Mouse (Mus musculus) left cerebral cortex, postnatal 14 days (tissue): ENCODE results near the gene Gm9913. TPM values are rescaled to one million over a fixed set of nuclear protein-coding genes. Genes with fewer than 3 reads are reported as not detected.
A peak's percentile ranks its signal among the peaks of the same experiment; 100 is the strongest.

ENCODE experiments used
- DNase-seq, 2 experiments: peaks; one replicate each; pipeline ENCODE4 v3.0.0; 2021 to 2022; ENCODE audit warnings: low spot score in 2 of 2, mixed read lengths in 1 of 2
- intact Hi-C: fragments of 180-260 bp; cut with DNase I; formaldehyde crosslinking; loops from one replicate; pipeline ENCODE4 v1.15.1; 2025
- total RNA-seq, 2 experiments: library from RNA; stranded (reverse); gene quantifications; 2 replicates each; pipeline ENCODE4 v1.2.3; 2021

The Gm9913 gene
- total RNA-seq, 2 experiments from 2014 or later = 0.27 TPM; not detected in 1

DNA sequence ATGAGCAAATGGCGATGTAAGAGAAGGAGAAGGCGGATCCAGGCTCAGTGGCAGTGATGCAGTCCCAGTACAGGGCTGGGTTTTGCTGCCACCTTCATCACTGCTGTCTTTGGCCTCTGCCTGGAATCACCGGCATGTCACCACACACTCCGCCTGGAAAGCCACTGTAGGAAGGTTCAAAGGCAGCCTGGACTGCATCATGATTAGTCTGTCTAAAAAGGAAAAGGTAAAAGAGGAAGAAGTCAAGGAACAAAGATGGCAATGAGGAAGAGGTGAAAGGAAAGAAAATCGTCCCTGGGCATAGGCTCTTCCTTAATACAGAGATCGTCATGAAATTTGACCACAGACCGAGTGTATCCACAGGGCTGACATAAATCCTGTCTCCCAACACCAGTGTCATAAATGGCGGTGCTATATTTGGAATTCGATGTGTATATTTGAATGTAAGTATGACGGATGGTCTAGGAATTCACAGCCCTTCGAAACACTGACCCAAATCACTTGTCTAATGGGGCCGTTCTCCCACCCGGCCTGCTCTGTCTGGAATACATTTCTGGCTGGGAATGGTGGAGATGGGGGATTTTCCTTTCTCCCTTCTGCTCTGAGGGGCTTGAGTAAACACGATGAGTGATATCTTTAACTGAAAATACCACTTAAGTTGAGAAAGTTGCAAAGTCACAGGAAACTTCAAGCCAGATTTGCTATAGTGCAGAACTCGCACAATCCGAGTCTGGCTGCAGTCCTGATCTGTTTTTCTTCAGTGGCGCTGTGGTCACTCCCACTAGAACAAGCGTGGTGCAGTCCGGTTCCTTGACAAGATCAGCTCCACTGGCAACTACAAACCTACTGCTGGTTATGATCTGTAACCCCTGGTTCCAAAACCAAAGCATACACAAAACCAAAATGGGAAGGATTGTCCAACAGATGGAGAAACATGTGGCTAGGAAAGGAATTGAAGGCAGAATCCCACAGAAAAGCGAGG, 9.8 kb upstream of the Gm9913 start:
- no peak for DNase-seq
- intact Hi-C loops = no loop called here

DNA sequence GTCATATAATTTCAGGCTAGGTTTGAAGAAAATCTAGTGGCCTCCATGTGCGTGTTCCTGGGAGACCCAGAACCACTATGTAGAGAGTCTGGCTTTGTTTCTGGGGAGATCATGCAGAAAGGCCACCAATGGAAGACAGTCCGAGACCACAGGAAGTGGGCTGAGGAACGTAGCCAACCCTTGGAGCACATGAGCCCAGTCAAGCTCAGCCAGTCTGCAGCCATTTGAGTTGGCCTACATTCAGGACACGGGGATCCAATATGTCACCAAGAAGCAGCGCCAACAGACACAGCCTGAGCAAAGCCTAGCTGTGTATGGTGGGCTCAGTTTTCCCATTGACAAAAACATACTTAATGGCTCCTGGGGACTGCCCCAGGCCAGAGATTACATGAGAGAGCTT, 8.2 kb upstream of the Gm9913 start:
- DNase-seq = no peak
- intact Hi-C loops = no loop called here

DNA sequence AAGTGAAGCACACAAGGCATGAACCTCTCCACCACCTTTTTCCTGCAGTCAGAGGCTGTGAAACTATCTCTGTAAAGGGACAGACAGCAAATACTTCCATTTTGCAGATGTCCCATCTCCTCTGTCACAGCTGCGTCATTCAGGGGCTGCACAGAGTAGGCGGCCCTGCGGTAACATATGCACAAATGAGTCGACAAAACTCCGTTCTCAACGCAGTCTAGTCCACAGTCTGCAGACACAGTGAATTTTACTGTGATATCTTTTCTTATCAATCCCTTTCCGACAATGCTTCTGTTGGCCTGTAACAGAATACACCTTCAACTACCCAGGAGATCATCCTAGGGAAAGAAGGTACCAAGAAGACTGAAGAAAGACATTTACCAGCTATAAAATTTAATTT, 6.7 kb upstream of the Gm9913 start:
- intact Hi-C loops = no loop called here
- DNase-seq = no peak

DNA sequence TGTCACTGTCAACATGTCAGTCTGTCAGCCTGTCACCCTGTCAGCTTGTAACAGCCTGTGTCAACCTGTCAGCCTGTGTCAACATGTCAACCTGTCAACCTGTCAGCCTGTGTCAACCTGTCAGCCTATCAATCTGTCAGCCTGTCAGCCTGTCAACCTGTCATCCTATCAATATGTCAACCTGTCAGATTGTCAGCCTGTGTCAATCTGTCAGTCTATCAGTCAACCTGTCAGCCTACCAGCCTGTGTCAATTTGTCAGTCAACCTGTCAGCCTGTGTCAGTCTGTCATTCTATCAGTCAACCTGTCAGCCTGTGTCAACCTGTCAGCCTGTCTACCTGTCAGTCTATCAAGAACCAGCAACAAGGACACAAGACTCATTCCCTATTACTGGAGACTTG, 3.4 kb upstream of the Gm9913 start:
- intact Hi-C loops = no loop called here

DNA sequence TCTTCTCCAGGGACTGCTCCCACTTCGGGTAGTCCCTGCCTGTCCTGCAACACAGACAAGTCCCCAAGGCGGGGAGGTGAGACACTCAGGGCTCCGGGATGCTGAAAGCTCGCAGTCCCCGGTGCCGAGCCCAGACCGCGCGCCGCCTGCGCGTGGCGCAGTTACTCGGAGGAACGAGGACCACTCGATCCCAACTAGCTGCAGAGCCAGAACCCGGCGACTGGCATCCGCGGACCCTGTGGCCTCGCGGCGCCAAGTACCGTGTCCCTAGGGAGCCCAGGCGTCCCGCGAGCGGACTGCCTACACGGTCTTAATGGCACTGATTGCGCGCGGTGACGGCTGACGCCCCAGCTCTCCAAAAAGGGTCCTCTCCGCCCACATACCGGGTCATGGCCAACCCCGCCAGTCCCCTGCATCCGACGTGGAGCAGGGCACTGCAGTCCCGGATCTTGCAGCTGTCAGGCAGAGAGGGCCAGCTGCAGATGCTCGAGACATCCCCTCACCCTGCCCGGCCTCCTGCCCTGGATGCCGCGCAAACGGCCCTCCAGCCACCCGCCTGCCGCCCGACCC, 942 bp downstream of the Gm9913 start:
- DNase-seq = peak; percentile 50 to 62
- intact Hi-C loops = loop anchor here (5.0 kb wide), 1 partner anchor 96 kb away; no protein-coding TSS in a partner anchor

More for the DNA sequence above, 3.4 kb upstream of the Gm9913 start:
- DNase-seq = no peak

DNA sequence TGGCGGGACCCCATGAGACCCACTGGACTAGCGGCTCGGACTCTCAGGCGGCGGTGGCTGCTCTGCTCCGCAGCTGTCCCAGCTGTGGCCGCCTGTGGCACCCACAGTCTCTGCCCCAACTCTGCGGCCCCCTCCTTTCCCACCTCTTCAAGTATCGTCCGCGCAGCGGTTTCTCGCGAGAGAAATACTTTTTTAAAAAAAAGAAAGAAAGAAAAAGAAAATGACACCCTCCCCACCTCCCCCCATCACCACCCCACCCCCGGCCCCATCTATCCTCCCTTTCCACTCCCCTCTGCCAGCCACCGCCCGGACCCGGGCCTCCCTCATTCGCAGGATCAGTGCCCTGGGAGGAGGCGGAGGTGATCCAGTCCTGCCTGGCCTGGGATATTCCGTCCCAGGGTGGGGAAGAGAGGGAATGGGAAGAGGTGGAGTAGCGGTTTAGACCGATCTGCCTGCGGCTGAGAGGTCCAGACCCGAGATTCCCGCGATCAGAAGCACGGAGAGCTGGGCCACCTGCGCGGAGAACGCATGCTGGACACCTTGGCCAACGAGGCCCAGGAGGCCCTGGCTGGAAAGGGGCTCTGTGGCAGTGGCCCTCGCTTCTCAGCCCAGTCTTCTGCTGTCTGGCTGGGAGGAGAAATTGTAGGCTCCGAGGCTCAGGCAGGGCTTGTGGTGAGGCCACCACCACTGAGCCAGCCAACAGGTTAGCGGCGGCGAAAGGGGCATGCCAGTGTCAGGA, 1.6 kb downstream of the Gm9913 start:
- peak; percentile 49 to 60 for DNase-seq
- intact Hi-C loops = loop anchor here (5.0 kb wide), 1 partner anchor 96 kb away; no protein-coding TSS in a partner anchor

DNA sequence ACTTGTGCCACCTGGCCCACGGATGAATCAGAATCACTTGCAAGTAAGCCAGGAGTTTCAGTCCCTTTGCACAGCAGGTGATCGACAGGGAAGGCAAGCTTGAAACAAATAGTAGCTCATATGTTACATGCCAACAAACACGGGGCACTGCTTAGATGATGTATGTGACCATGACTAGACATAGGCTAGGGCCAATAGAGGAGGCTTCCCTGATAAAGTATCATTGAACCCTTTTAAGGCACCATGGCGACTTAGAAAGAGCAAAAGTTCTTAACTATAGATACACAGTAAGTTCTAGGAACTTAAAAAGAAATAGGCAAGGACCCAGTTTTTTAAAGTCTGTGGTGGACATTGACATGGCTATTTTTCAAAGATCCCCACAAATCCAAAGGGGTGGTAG, 3.0 kb downstream of the Gm9913 start, which contains the start of gene Fbn1:
TSS of gene Fbn1 (minus strand) at position 101 of the 400 bp plus-strand sequence.
- intact Hi-C loops = loop anchor here (5.0 kb wide), 1 partner anchor 94 kb away; no protein-coding TSS in a partner anchor
- DNase-seq = no peak

DNA sequence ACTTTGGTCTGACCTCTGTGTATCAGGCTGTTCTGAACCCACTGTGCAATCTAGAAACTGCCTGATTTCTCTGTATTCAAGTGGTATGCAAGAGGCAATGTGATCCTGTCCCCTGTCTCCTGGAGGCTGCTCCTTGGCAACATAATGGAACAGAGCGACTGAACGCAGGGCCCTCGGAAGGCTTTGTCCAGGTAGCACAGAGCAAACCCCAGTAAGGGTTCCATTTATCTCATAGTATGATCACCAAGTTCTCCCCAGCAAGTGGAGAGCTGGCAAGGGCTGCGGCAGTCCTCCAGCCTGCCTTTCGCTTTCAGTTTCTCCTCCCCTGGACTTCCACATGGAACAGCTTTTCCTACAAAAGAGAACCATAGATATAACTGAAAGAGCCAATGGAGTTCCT, 3.5 kb downstream of the Gm9913 start:
- intact Hi-C loops = loop anchor here (5.0 kb wide), 1 partner anchor 94 kb away; no protein-coding TSS in a partner anchor
- no peak for DNase-seq

DNA sequence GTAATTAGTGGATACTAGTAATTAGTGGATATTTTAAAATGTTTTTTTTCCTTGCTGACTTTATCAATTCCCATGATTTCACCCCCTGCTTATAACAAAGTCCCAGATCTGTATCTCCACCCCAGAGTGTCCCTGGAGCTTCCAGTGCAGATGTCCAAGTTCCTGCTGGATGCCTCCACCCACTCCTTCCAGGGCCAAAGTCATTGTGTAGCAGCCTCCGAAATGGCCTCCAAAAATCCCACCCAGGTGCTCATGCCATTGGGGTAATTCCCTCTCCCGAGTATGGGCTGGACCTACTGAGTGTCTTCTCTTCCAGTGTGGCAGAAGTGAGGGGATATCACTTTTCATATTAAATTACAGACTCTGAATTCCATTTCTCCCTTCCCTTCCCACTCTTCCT, 5.9 kb downstream of the Gm9913 start:
- intact Hi-C loops = no loop called here

DNA sequence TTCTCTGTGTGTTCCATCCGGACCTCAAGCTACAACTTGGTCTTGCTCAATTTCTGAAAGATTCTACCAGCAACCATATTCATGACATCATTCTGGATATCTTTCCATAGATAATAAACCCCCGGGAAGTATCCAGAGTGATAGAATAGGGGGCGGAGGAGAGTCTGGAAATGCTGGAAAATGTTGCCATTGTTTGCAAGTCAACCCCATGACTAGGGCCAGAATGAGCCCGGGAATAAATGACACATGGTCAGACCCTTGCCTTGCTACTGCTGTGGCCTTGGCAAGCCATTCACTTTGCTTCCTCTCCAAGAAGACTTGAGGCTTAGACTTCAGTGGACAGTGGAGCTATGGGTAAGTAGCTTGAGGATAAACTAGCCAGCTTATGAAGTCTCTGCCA, 7.0 kb downstream of the Gm9913 start:
- intact Hi-C loops = no loop called here
- no peak for DNase-seq

More for the DNA sequence above, 5.9 kb downstream of the Gm9913 start:
- no peak for DNase-seq

DNA sequence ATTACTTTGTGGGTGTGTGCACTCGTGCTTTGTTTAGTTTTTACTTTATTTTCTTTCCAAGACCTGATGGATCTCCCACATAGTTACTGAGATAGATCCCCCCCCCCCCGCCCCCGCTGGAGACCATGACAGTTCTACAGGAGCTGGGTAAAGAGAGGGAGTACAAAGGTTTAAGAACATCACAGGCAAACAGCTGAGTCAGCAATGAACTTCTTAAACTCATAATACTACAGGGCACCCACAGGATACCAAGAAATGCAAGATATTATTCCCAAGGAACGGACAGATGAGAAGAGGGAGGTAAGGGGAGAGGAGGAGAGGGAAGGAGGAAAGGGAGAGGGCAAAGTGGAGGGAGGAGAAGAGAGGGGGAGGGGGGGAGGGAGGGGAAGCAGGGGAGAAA, 7.7 kb downstream of the Gm9913 start:
- intact Hi-C loops = no loop called here
- no peak for DNase-seq

DNA sequence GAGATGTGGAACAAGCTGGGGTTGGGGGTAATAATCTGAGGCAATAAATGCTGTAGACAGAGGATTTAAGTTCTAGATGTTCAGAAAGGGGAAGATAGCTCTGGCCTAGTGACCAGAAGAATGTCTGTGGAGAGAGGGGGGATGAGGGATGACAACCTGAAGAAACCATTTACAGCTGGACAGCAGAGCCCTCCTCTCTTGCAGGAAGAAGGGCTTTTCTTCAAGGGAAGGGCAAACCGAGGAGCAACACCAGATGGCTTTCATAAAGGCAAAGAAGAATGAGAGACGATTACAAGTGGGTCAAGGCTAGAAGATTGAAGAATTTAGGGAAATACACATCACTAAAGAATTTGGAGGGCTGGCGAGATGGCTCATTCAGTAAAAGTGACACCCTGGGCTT, 9.5 kb downstream of the Gm9913 start:
- intact Hi-C loops = no loop called here

DNA sequence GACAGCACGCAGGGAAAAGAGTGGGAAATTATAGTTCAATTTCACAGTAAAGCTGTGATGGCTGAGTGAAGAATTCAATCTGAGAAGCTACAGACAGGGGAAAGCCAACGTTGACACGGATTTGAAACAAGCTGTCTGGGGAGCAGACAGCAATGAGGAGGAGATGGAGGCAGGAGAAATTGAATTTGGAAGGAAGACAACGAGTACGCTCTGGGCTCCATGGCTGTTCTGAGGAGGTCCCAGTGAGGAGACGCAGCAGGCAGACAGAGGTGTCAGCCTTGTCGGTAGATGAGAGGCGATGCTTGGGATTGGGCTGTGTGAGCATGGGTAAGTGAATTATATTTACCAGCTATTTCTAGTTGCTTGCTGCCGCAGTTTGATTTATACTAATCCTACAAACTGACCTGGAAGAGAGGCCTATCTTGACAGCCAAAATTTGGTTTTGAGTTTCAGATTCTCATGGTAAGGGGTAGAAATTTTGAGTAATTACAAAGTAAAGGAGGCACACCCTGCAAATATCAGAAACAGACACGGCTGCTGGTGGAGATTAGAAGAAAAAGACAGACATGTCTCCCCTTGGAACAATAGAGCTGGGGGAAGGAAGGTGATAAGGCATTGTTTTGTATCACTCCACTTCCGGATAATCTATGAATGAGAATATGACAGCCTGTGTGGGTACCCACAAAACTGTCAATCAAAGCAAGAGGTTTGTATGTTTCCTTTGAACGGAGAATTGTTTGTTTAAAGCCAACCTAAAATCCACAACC, 10.6 kb downstream of the Gm9913 start:
- intact Hi-C loops = no loop called here
- peak in 1 of 2 experiments; percentile 10 for DNase-seq

More for the DNA sequence above, 9.5 kb downstream of the Gm9913 start:
- DNase-seq = no peak

DNA sequence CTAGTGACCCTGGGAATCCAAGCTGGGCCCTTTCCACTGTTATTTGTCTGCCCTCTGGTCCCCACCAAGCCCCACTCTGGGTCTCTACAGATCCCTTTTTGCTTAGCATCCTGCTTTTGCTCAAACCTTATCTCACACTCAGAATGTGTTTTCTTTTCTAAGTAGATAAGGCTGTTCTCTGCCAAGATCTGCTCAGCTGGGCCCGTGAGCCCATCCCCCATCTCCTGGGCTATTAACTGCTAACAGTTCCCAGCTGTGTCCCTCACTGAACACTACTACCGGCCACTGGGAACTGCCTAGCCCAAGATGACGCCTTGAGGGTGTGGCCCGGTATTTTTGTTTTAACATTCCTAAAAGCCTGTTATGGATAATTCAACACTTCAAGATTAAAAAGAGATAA, 11.7 kb downstream of the Gm9913 start:
- intact Hi-C loops = no loop called here
- no peak for DNase-seq

DNA sequence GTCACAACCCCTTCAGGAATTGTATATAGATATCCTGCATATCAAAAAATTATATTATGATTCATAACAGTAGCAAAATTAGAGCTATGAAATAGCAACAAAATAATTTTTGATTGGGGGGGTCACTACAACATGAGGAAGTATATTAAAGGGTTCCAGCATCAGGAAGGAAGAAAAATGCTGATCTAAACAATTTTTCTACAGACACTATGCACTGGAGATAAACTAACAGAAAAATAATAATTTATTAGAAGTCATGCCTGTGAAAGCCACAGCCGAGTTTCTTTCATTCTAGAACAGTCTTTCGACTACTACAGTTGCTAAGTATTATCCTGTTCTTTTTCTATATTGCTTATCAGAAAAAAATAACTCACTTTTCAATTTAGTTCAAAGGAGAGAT, 20.6 kb downstream of the Gm9913 start:
- DNase-seq = no peak
- intact Hi-C loops = no loop called here

DNA sequence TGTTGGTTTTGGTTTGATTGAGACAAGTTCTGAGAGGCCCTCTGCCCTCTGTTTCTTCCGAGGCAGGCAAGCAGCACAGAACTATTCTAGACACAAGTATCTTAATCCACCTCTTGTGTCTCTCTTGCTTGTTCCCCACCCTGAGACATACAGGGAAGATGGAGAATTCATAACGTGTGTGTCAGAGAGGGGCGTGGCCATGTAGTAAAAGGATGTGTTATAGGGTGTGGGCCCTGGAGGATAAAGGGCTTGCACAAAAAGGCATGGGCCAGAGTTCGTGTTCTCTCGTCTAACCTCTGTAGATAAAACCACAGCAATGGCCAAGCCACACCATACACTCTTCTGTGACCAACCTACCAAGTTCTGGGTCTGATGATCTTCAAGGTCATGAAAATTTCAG, 21.7 kb downstream of the Gm9913 start:
- no peak for DNase-seq
- intact Hi-C loops = no loop called here

DNA sequence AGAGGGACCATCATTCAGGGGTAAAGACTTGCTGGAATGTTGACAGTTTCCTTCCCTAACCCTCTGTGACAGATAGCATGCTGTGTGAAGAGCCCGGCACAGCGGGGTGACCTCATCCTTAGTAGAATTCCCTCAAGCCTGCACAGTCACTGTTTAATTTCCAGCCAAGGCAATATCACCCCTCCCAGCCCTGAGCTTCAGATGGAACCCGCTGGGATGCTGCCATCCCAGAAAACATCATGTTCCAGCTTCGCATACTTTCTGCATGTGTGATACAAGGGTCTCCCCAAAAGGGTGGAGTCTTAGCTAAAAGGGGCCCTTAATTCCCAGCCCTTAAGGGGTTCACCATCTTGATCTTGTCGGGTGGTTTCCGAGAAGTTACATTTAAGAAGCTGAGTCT, 25.8 kb downstream of the Gm9913 start:
- DNase-seq = no peak
- intact Hi-C loops = no loop called here

DNA sequence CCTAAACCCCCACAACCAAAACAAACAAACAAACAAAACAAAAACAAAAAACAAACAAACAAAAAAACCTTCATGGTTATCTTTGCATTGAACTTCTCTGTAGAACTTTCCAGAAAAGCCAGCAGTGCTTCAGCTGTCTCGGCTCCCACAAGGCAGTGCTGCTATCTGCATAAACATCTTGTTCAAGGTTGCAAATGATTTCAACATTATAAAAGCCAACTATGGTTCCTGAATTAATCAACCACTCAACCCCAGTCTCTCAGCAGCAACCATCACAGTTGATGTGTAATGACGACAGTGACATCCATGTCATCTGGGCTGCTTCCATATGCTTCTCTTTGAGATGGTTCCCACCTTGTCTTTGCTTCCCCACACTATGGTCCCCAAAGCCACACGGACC, 34.8 kb downstream of the Gm9913 start:
- intact Hi-C loops = no loop called here

DNA sequence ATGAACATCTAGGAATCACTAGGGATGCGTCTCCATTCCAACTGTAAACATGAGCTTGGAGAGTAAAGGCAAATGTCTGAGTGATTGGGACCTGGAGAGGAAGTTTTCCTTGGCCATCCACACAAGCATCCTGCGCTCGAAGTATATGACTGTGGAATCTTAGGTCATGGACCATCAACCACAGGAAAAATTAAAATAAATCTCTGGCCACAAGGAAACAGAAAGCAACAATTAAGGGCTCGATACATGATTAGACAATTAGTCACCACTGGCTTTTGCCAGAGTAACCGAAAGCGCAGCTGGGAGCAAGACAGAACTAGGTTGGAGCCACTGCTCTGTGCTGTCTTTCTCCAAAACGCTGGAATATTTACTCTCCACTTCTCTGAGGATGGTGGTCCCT, 35.7 kb downstream of the Gm9913 start:
- DNase-seq = no peak
- intact Hi-C loops = no loop called here

More for the DNA sequence above, 34.8 kb downstream of the Gm9913 start:
- DNase-seq = no peak
